In genomic region chr5:113950133-113950532, GRCm38 (mm10) we compare ENCODE assay signal across 15 mouse cellular contexts. TPM values are rescaled to one million over a fixed set of nuclear protein-coding genes. Genes with fewer than 3 reads are reported as not detected.
DNase-seq lines count a peak whose midpoint lies in the region; ATAC-seq lines count a peak whose summit lies in the region.
"Had no signal": no experiment of that assay in that cellular context is flagged by ENCODE, and none has a peak within 500 bp of the region (broad histone marks: within the 10 kb centered on the region; RNA-seq: fewer than 3 reads in every experiment).

No protein-coding gene starts in this region.

- no peak overlapping the region for H3K9ac ChIP-seq in heart, embryonic 15.5 days
- H3K9ac ChIP-seq: kidney, embryonic 15.5 days had no signal

- no peaks in the 10 kb centered on the region for H3K9me3 ChIP-seq in heart, embryonic 15.5 days (replicated peaks)
- H3K9me3 ChIP-seq: embryonic facial prominence, embryonic 13.5 days; kidney, embryonic 15.5 days; midbrain, embryonic 10.5 days had no signal

- H3K27ac ChIP-seq in heart, embryonic 15.5 days, result peak overlapping the region; percentile 79; the same call in 1 of the 2 replicates
- H3K27ac ChIP-seq: embryonic facial prominence, embryonic 13.5 days; kidney, embryonic 15.5 days; midbrain, embryonic 10.5 days; stomach, postnatal 0 days had no signal

- peaks cover 63% of the 10 kb centered on the region for H3K36me3 ChIP-seq in heart, embryonic 15.5 days

- peaks cover 40% of the 10 kb centered on the region for H3K4me1 ChIP-seq in heart, embryonic 15.5 days (replicated peaks)

- no peak overlapping the region for H3K4me2 ChIP-seq in heart, embryonic 15.5 days
- H3K4me2 ChIP-seq: embryonic facial prominence, embryonic 13.5 days; kidney, embryonic 15.5 days had no signal

- DNase-seq in heart, adult 18-20 months, result no peak
- DNase-seq in ovary, postnatal 36 days (ENCODE audit: low spot score), result peak; percentile 48
- DNase-seq in ovary, postnatal 14 days (ENCODE audit: low spot score), result no peak
- peak; percentile 46 to 54 for DNase-seq in cerebellum, postnatal 14 days
- peak; percentile 53 for DNase-seq in testis, postnatal 14 days (ENCODE audit: low spot score)
- no peak for DNase-seq in adrenal gland, postnatal 36 days
- DNase-seq: adrenal gland, adult 2 months had no signal

- WGBS in heart, embryonic 15.5 days, result 86% methylated on average over 17 of the region's 17 CpGs

- H3K27me3 ChIP-seq in heart, embryonic 15.5 days, result no peaks in the 10 kb centered on the region
- H3K27me3 ChIP-seq: embryonic facial prominence, embryonic 13.5 days; kidney, embryonic 15.5 days had no signal

- no peak for ATAC-seq in heart, embryonic 15.5 days (replicated peaks; ENCODE audit: insufficient number of reproducible peaks, insufficient read depth, low FRiP score, low read depth)
- ATAC-seq: lung, postnatal 0 days had no signal

- H3K4me3 ChIP-seq in heart, embryonic 15.5 days, result no peak overlapping the region
- H3K4me3 ChIP-seq: embryonic facial prominence, embryonic 13.5 days; kidney, embryonic 15.5 days; midbrain, embryonic 10.5 days had no signal

RNA-seq across cellular contexts. Expression of gene Coro1c, which starts 41.6 kb away (rescaled TPM):
- polyA plus RNA-seq in heart, embryonic 15.5 days (2015; fragmentation: Nextera tagmentation; extraction: Ambion mirVana), result 72.7 and 95.4 TPM in 2 replicates
- total RNA-seq in heart, adult 18-20 months (2021), result 10 to 100 TPM; 30.3 to 33.1 TPM
- 10 to 100 TPM; 47.9 to 60.1 TPM for total RNA-seq in adrenal gland, postnatal 36 days (2021)

RNA-seq across cellular contexts. Expression of gene Ssh1, which starts 43.6 kb away (rescaled TPM):
- polyA plus RNA-seq in heart, embryonic 15.5 days (2015; fragmentation: Nextera tagmentation; extraction: Ambion mirVana), result 9.0 and 11.7 TPM in 2 replicates
- total RNA-seq in heart, adult 18-20 months (2021), result 10 to 100 TPM; 13.5 to 13.6 TPM
- 10 to 100 TPM; 16.5 to 18.8 TPM for total RNA-seq in adrenal gland, postnatal 36 days (2021)

RNA-seq across cellular contexts. Expression of gene Dao, which starts 53.4 kb away (rescaled TPM):
- not detected in 2 replicates for polyA plus RNA-seq in heart, embryonic 15.5 days (2015; fragmentation: Nextera tagmentation; extraction: Ambion mirVana)
- not detected for total RNA-seq in heart, adult 18-20 months (2021)
- not detected for total RNA-seq in adrenal gland, postnatal 36 days (2021)
- total RNA-seq: adrenal gland, adult 2 months; granulocyte monocyte progenitor cell, adult 5-6 weeks had no signal
- polyA plus RNA-seq: adrenal gland, adult 2 months; embryonic facial prominence, embryonic 13.5 days; hindbrain, embryonic 11.5 days; lung, postnatal 0 days; midbrain, embryonic 10.5 days had no signal

Comparison
In these comparisons a context has a peak if more than half of its experiments do, and no peak if none do; other contexts are left out.
1. DNase-seq: peak in ovary, postnatal 36 days (single experiment), cerebellum, postnatal 14 days (2 of 2) and testis, postnatal 14 days (single experiment); none in heart, adult 18-20 months (0 of 2), ovary, postnatal 14 days (single experiment) and adrenal gland, postnatal 36 days (0 of 2).